Mouse (Mus musculus): Measurements from ENCODE around the gene Clcnkb.

- TF ChIP-seq CTCF (IDR thresholded peaks at IDR 0.05; ENCODE audit: low read depth) (no peak), EP300 (optimal IDR thresholded peaks at IDR 0.05) (no peak)
These were observed 7.0 kb upstream of the Clcnkb start for GRCm38 (mm10) chr4:141422841-141423240.

Measured in stomach, postnatal 0 days (tissue).